Mouse (Mus musculus) adipocyte (in vitro differentiated cells): Measurements from ENCODE around the gene Ss18l2.

ENCODE experiments used
- DNase-seq: peaks from one replicate; pipeline ENCODE4 v3.0.0-alpha.2; 2016; ENCODE audit warnings: low spot score

The Ss18l2 gene

GRCm38 (mm10) chr9:121709898-121710583 lies at the start of gene Ss18l2:
TSS of gene Ss18l2 (plus strand) at chr9:121710329.
- DNase-seq = peak; percentile 99

GRCm38 (mm10) chr9:121663467-121663866 lies 46.7 kb upstream of the Ss18l2 start:
- no peak for DNase-seq

GRCm38 (mm10) chr9:121664104-121664503 lies 46.0 kb upstream of the Ss18l2 start:
- DNase-seq = no peak

- DNase-seq = no peak
These were observed 43.0 kb upstream of the Ss18l2 start for GRCm38 (mm10) chr9:121666957-121667630.

- DNase-seq = no peak
These were observed 42.3 kb upstream of the Ss18l2 start for GRCm38 (mm10) chr9:121667822-121668221.

- no peak for DNase-seq
These were observed 40.8 kb upstream of the Ss18l2 start for GRCm38 (mm10) chr9:121669348-121669791.

- peak; percentile 69 for DNase-seq
These were observed 38.8 kb upstream of the Ss18l2 start for GRCm38 (mm10) chr9:121671300-121671699.

GRCm38 (mm10) chr9:121672311-121672710 lies 37.8 kb upstream of the Ss18l2 start:
- DNase-seq = peak; percentile 87

GRCm38 (mm10) chr9:121673716-121674115 lies 36.4 kb upstream of the Ss18l2 start:
- peak; percentile 31 for DNase-seq

GRCm38 (mm10) chr9:121675011-121675410 lies 35.1 kb upstream of the Ss18l2 start:
- DNase-seq = no peak

GRCm38 (mm10) chr9:121675556-121675955 lies 34.6 kb upstream of the Ss18l2 start:
- no peak for DNase-seq

GRCm38 (mm10) chr9:121677069-121677468 lies 33.1 kb upstream of the Ss18l2 start:
- DNase-seq = no peak

GRCm38 (mm10) chr9:121677476-121677875 lies 32.7 kb upstream of the Ss18l2 start:
- DNase-seq = no peak

- peak; percentile 59 for DNase-seq
These were observed 30.6 kb upstream of the Ss18l2 start for GRCm38 (mm10) chr9:121679549-121679948.

GRCm38 (mm10) chr9:121681191-121681590 lies 28.9 kb upstream of the Ss18l2 start:
- no peak for DNase-seq

GRCm38 (mm10) chr9:121682037-121682680 lies 28.0 kb upstream of the Ss18l2 start:
- DNase-seq = no peak

- no peak for DNase-seq
These were observed 25.4 kb upstream of the Ss18l2 start for GRCm38 (mm10) chr9:121684702-121685101.

- no peak for DNase-seq
These were observed 19.9 kb upstream of the Ss18l2 start for GRCm38 (mm10) chr9:121690200-121690651.

GRCm38 (mm10) chr9:121690734-121691133 lies 19.4 kb upstream of the Ss18l2 start:
- no peak for DNase-seq

- DNase-seq = no peak
These were observed 15.4 kb upstream of the Ss18l2 start for GRCm38 (mm10) chr9:121694736-121695135.

GRCm38 (mm10) chr9:121696626-121697025 lies 13.5 kb upstream of the Ss18l2 start:
- no peak for DNase-seq

- DNase-seq = peak; percentile 65
These were observed 12.7 kb upstream of the Ss18l2 start for GRCm38 (mm10) chr9:121697150-121698049.
